Mouse (Mus musculus) liver, adult 2 months (tissue): ENCODE data around the gene Mindy4b-ps. TPM values are rescaled to one million over a fixed set of nuclear protein-coding genes. Genes with fewer than 3 reads are reported as not detected.

Experiments
- DNase-seq: peaks from one replicate; pipeline ENCODE4 v3.0.0-alpha.2; 2011; ENCODE audit warnings: low read depth, low spot score; ENCODE audit errors: extremely low read depth
- H3K27ac ChIP-seq: fragments of 200-500 bp; replicated peaks from 2 replicates; pipeline ENCODE4 v1.5.1; 2012; ENCODE audit warnings: low read depth, mild to moderate bottlenecking, control low read depth, inconsistent platforms, low read length; ENCODE audit not compliant: insufficient read depth
- H3K27me3 ChIP-seq: fragments of 200-500 bp; 2 replicates; pipeline ENCODE4 v1.6.1; 2012; ENCODE audit warnings: mild to moderate bottlenecking, moderate library complexity, low read length, inconsistent platforms; ENCODE audit not compliant: control insufficient read depth, insufficient read depth
- H3K36me3 ChIP-seq: fragments of 200-500 bp; 2 replicates; pipeline ENCODE4 v1.6.1; 2012; ENCODE audit warnings: low read length, inconsistent platforms; ENCODE audit not compliant: control insufficient read depth, insufficient read depth
- H3K4me1 ChIP-seq: fragments of 200-500 bp; 2 replicates; pipeline ENCODE4 v1.6.1; 2011; ENCODE audit warnings: low read length; ENCODE audit not compliant: control insufficient read depth, insufficient read depth
- H3K4me3 ChIP-seq: fragments of 200-500 bp; 2 replicates; pipeline ENCODE4 v1.5.1; 2011; ENCODE audit warnings: low read depth, mild to moderate bottlenecking, control low read depth, low read length, moderate library complexity; ENCODE audit not compliant: insufficient read depth
- H3K79me2 ChIP-seq: fragments of 200-500 bp; 2 replicates; pipeline ENCODE4 v1.6.1; 2012; ENCODE audit warnings: inconsistent platforms, mild to moderate bottlenecking, low read length, moderate library complexity; ENCODE audit not compliant: control insufficient read depth, insufficient read depth
- H3K9ac ChIP-seq: fragments of 200-500 bp; 2 replicates; pipeline ENCODE4 v1.6.1; 2012; ENCODE audit warnings: low read depth, mild to moderate bottlenecking, control low read depth, inconsistent platforms, low read length
- CTCF ChIP-seq: fragments of 200-500 bp; IDR thresholded peaks from 2 replicates; pipeline ENCODE4 v1.5.1; 2011; ENCODE audit warnings: low read depth, low read length, control low read depth
- POLR2A ChIP-seq: fragments of 200-500 bp; IDR thresholded peaks from 2 replicates; pipeline ENCODE4 v1.6.1; 2011; ENCODE audit warnings: low read length, control low read depth; ENCODE audit not compliant: insufficient read depth; ENCODE audit errors: extremely low read depth
- WGBS: fragments of 180-500 bp; shearing (Covaris S2); methylation state at CpG from one replicate; pipeline ENCODE4 v1.1.7; 2018; 5-methylcytosine and 5-hydroxymethylcytosine counted together
- polyA plus RNA-seq: library from polyadenylated mRNA; depleted of rRNA; stranded (reverse); fragments of >200 nt; gene quantifications from 2 replicates; pipeline ENCODE4 v1.2.3, GENCODE M21; 2012
- total RNA-seq: library from RNA; depleted of rRNA; stranded (reverse); fragments of >200 nt; gene quantifications from 2 replicates; pipeline ENCODE4 v1.2.3, GENCODE M21; 2014

The Mindy4b-ps gene
- total and polyA plus RNA-seq, 2 experiments = not detected

DNA sequence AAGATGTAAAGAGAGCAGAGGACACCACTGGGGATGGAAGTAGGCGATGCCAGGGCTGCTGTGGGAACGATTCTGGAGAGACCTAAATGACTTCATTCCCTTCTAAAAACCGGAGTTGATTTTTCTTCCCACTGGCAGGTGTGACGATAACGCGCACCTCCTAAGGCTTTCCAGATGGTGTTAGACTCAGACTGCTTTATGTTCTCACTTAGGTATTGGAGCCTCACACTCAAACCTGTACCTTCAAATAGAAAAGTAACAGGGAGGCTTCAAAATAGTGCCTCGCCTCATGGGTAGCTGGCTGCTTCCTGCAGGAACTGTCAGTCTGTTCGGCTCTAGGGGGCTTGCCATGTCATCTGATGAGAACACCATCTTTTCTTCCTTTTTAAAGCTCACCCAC, 23.9 kb downstream of the Mindy4b-ps start:
- DNase-seq = no peak
- 86% methylated on average over 8 of the region's 8 CpGs for WGBS

DNA sequence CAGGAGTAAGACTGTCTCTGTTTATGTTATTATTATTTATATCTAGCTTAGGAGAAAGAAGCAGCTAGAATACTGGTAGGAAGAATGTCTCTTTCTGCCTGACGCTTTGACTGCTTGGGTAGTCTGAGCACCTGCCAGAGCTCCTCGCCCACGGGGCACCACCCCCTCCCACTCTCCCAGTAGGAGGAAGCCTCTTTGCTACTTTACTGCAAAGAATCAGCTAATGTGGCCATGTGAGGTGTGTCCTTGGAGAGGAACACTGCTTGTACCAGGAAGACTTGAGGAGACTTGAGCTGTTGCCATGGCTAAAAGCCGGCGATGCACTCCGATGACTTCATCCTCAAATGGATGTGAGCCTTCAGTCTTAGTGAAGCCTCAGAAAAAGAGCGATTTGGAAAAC, 32.6 kb downstream of the Mindy4b-ps start:
- Histone ChIP-seq H3K79me2 (no peaks in the 10 kb centered on the region), H3K27me3 (no peaks in the 10 kb centered on the region), H3K4me3 (no peak overlapping the region), H3K4me1 (peaks cover 2% of the 10 kb centered on the region; the same call in 1 of the 2 replicates), H3K9ac (no peak overlapping the region), H3K36me3 (no peaks in the 10 kb centered on the region), H3K27ac (no peak overlapping the region)
- 79% methylated on average over 7 of the region's 7 CpGs for WGBS
- no peak for DNase-seq
- no peak for TF ChIP-seq POLR2A
- no peak for TF ChIP-seq CTCF

More for the DNA sequence above, 23.9 kb downstream of the Mindy4b-ps start:
- no peaks in the 10 kb centered on the region for H3K79me2 ChIP-seq
- H3K4me3 ChIP-seq = no peak overlapping the region
- no peaks in the 10 kb centered on the region for H3K4me1 ChIP-seq
- H3K36me3 ChIP-seq = no peaks in the 10 kb centered on the region
- no peaks in the 10 kb centered on the region for H3K27me3 ChIP-seq
- no peak for TF ChIP-seq CTCF
- TF ChIP-seq POLR2A = no peak
- H3K9ac ChIP-seq = no peak overlapping the region
- H3K27ac ChIP-seq = no peak overlapping the region

DNA sequence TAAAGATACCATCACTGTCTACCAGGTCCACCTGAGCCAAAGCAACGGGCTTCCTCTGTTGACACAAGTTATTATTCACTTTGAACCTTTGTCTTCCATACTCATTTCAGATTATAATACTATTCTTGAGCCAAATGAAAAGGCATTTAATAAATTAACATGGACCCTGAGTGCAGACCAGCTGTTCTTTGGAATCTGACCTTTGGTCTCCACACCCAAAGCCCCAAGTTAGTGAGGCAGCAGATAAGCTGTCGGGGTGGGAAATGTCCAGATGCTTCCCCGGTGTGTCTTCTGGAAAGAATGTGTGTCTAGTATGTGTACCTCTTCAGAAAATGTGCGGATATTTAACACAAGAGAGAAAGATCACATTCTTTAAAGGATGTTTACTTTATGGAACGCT, 33.1 kb downstream of the Mindy4b-ps start:
- Histone ChIP-seq H3K9ac (no peak overlapping the region), H3K27me3 (no peaks in the 10 kb centered on the region), H3K27ac (no peak overlapping the region), H3K36me3 (no peaks in the 10 kb centered on the region), H3K79me2 (no peaks in the 10 kb centered on the region), H3K4me1 (peaks cover 2% of the 10 kb centered on the region; the same call in 1 of the 2 replicates), H3K4me3 (no peak overlapping the region)
- TF ChIP-seq POLR2A (no peak), CTCF (no peak)
- 57% methylated on average over 5 of the region's 5 CpGs for WGBS
- DNase-seq = no peak

- no peak for TF ChIP-seq CTCF
- no peak for TF ChIP-seq POLR2A
- Histone ChIP-seq H3K79me2 (no peaks in the 10 kb centered on the region), H3K27me3 (no peaks in the 10 kb centered on the region), H3K4me3 (no peak overlapping the region), H3K4me1 (peaks cover 2% of the 10 kb centered on the region; the same call in 1 of the 2 replicates), H3K27ac (no peak overlapping the region), H3K9ac (no peak overlapping the region), H3K36me3 (no peaks in the 10 kb centered on the region)
- no peak for DNase-seq
- 70% methylated on average over 4 of the region's 4 CpGs for WGBS
Observed at GRCm38 (mm10) chr3:58786470-58786869, 35.6 kb downstream of the Mindy4b-ps start.

GRCm38 (mm10) chr3:58785863-58786262, 36.2 kb downstream of the Mindy4b-ps start:
- no peaks in the 10 kb centered on the region for H3K79me2 ChIP-seq
- TF ChIP-seq POLR2A = no peak
- TF ChIP-seq CTCF = peak; percentile 77
- 12% methylated on average over 10 of the region's 10 CpGs for WGBS
- H3K4me3 ChIP-seq = no peak overlapping the region
- H3K9ac ChIP-seq = no peak overlapping the region
- H3K27ac ChIP-seq = no peak overlapping the region
- H3K36me3 ChIP-seq = no peaks in the 10 kb centered on the region
- H3K4me1 ChIP-seq = peaks cover 2% of the 10 kb centered on the region; the same call in 1 of the 2 replicates
- peak; percentile 67 for DNase-seq
- no peaks in the 10 kb centered on the region for H3K27me3 ChIP-seq

GRCm38 (mm10) chr3:58784219-58785092, 37.7 kb downstream of the Mindy4b-ps start:
- Histone ChIP-seq H3K27me3 (no peaks in the 10 kb centered on the region), H3K9ac (no peak overlapping the region), H3K4me1 (peaks cover 2% of the 10 kb centered on the region; the same call in 1 of the 2 replicates), H3K36me3 (no peaks in the 10 kb centered on the region), H3K4me3 (no peak overlapping the region), H3K79me2 (no peaks in the 10 kb centered on the region), H3K27ac (no peak overlapping the region)
- DNase-seq = peak; percentile 46
- 33% methylated on average over 8 of the region's 8 CpGs for WGBS
- TF ChIP-seq POLR2A (no peak), CTCF (0 out of 2 replicates have a peak, but pooled peaks have one; percentile 7)
